In the genomic region with DNA sequence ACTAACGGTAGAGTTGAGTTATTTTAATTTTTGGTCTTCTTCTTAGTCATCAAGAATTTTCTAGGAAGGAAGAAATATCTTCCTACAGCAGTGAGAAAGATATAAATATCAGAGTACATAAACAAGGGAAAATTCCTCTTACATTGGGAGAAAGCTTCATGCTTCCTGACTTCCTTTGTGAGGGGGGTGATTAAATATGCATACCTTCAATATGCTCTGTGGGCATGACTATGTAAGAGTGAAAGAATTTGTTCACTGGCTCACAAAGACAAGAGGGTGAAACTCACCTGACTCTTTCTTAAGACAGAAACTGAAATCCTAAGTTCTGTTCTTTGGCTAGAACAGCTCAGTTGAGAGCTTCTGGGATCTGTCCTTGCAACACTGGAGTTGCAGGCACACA, we compare ENCODE assay signal across 22 mouse cellular contexts.
A peak's percentile ranks its signal among the peaks of the same experiment; 100 is the strongest.
DNase-seq lines count a peak whose midpoint lies in the region; ATAC-seq lines count a peak whose summit lies in the region.
"Had no signal": no experiment of that assay in that cellular context is flagged by ENCODE, and none has a peak within 500 bp of the region (broad histone marks: within the 10 kb centered on the region; RNA-seq: fewer than 3 reads in every experiment).

No protein-coding gene starts in this region.

- intact Hi-C loops in left cerebral cortex, postnatal 25 days (cut with DNase I) = loop anchor here (2.0 kb wide), 1 partner anchor 30 kb away; no protein-coding TSS in a partner anchor

- DNase-seq in frontal cortex, postnatal 36 days (ENCODE audit: low spot score in 2 of 2) = peak; percentile 18 to 22
- no peak for DNase-seq in frontal cortex, postnatal 10 days (ENCODE audit: low spot score in 2 of 2)
- DNase-seq in left cerebral cortex, postnatal 25 days (ENCODE audit: low spot score in 2 of 2) = peak; percentile 5 to 57
- DNase-seq in left cerebral cortex, adult 8-10 months (ENCODE audit: low spot score in 2 of 2) = no peak
- DNase-seq in brain, adult 2 months (ENCODE audit: low read depth, low spot score) = peak; percentile 50
- DNase-seq: adrenal gland, adult 2 months; adrenal gland, postnatal 14 days; B cell, adult 2 months; cerebellum, adult 11-12 months; cerebellum, adult 8-10 months; cerebellum, postnatal 10 days; cerebellum, postnatal 36 days; embryo, embryonic 11 days; gastrocnemius, postnatal 10 days; gastrocnemius, postnatal 36 days; heart, adult 2 months; heart, postnatal 14 days; heart, postnatal 4 days had no signal

- ATAC-seq in CD4-positive, CD25-positive, alpha-beta regulatory T cell, adult 4 months = no peak
- ATAC-seq: forebrain, embryonic 15.5 days; hindbrain, postnatal 0 days; inflammation-experienced regulatory T-cells, adult 6 months had no signal

Comparison
In these comparisons a context has a peak if more than half of its experiments do, and no peak if none do; other contexts are left out.
1. DNase-seq: peak in frontal cortex, postnatal 36 days (2 of 2), left cerebral cortex, postnatal 25 days (2 of 2) and brain, adult 2 months (single experiment); none in frontal cortex, postnatal 10 days (0 of 2) and left cerebral cortex, adult 8-10 months (0 of 2).